Mouse (Mus musculus) yolk sac, embryonic 10.5 days (tissue): ENCODE measurements around the gene Auts2.

Experiments used
- DNase-seq: peaks from one replicate; pipeline ENCODE4 v3.0.0-alpha.2; 2017; ENCODE audit warnings: low spot score

The Auts2 gene

GRCm38 (mm10) chr5:131836014-131836735, 707.0 kb downstream of the Auts2 start:
- no peak for DNase-seq

DNA sequence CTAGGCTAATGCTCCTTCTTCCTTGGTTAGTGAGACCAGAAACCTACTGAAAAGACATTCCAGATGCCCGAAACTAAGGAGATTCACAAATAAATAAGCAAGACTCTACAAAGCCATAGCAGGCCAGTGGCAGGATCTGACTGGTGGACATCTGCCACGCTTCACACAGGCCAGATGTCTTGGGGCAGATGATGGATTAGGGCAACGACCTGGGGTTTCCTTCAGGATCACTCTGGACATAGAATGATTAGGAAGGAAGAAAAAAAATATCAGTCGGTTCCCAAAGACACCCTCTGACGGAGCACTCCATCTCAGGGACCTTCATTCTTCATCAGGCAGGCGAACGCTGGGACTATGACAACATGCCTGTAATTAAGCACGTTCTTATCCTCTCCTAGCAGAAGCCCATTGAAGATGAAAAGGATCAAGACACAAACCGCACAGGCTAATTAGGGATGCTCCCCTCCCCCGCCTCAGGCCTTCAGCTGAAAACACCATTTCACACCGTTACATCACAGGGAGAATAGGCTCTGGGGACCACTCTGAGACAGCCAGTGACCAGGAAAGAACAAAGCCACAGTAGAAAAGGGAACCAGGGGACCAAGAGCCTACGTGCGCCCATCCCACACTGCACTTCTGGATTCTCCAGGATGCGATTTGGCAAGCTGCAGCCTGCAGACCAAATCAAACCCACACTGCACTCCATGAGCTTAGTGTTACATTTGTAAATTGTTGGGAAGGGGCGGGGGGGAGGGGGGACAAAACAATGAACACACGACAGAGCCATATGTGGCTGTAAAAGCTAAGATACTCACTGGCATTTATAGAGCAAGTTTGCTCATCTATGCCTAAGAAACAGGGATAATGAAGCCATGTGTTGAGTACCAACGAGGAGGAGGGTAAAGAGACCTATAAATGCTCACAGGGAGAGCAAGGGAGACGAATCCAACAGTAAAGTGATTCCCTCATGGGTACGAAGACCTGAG, 710.0 kb downstream of the Auts2 start:
- DNase-seq, result no peak

- no peak for DNase-seq
Measured at GRCm38 (mm10) chr5:131830111-131830510, 713.0 kb downstream of the Auts2 start.

- DNase-seq, result no peak
Measured at GRCm38 (mm10) chr5:131829248-131829647, 713.9 kb downstream of the Auts2 start.

- no peak for DNase-seq
Measured at GRCm38 (mm10) chr5:131828607-131829006, 714.5 kb downstream of the Auts2 start.

GRCm38 (mm10) chr5:131826362-131827261, 716.5 kb downstream of the Auts2 start:
- DNase-seq, result no peak

- DNase-seq, result no peak
Measured at GRCm38 (mm10) chr5:131825421-131825820, 717.7 kb downstream of the Auts2 start.

DNA sequence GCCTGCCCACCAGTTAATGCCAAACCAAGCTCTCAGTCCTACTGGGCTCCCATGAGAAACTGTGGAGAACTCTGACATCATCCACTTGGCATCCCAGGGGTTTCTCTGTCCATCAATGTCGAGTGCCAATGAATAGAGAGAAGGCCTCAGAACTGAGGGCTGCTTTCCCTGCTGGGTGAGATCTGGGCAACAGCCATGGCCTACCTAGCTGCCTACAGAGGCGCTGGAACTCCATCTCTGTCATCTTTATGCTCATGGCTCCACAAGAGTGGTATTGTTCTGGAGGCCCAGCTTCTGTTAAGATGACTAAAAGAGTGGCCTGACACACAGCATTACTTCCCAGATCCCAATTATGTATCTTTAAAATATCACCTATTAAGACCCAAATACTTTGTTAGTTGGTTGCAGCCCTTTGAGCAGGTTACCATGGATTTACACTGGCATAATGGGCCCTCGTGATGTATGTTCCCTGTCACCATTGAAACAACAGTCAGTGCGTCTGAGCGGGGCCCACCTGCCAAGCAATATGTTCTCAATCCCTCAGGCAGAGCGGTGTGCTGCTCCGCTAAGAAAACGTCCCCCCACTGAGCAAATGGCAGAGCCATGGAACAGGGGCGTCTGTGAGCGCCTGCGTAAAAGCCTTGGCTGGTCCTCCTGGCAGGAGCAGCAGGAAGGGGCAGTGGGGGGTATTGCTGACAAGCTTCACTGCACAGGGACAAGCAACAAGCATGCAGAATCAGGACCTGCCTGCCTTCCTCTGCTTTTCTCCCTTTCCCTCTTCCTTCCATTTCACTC, 718.8 kb downstream of the Auts2 start:
- DNase-seq, result no peak

DNA sequence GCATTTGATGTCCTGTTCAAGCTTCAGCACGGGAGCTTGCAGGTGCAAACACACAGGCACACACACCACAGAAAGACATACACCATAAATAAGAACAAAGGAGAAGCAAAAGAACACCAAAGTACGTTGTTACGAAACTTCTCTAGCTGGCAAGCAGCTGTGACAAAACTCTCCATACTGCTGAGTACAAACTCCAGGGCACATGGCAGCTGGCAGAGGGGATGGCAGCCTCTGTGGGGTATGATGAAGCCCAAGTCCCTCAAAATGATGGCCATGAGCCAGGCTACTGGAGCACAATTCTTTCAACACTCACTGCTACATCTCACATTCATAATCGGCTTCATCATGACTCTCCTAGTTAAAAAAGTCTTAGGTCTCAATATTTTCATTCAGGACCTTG, 721.7 kb downstream of the Auts2 start:
- DNase-seq, result no peak

DNA sequence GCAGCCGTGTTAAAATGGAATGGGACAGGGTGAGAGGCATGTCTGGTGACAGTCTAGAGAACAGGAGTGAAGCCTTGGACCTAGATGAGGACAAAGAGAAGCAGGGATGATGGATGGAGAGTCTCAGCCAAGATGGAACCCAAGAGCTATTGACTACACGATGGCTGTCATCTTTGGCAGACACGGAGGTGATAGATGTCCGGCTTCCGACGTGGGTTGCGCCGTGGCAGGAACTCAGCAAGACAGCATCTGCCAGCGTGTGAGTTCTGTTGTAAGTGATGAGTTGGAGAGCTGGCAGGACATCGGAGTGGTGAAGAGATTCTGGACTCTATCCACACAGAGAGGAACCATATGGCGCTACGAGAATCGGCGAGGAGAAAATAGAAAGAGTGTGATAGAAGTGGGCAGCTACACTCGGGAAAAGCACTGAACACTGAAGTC, 723.9 kb downstream of the Auts2 start:
- no peak for DNase-seq

DNA sequence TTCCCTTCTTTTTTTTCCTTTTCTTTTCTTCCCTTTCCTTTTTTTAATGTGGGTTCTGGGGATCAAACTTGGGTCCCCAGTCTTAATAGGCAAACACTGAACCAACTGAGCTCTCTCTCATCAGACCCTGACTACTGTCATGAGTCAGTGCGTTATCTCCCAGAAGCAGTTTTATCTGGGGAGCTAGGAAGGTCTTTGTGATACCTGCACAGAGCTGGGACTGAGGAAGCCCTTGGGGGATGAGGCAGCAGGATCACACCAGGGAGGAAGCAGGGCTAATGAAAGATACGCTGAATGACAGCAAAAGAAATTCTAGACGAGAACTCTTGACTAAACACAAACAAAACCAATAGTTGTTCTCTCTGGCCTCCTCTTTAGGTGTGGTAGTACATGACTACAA, 727.6 kb downstream of the Auts2 start:
- no peak for DNase-seq

- DNase-seq, result no peak
Measured at GRCm38 (mm10) chr5:131814503-131815003, 728.6 kb downstream of the Auts2 start.

GRCm38 (mm10) chr5:131813952-131814502, 729.1 kb downstream of the Auts2 start:
- no peak for DNase-seq

GRCm38 (mm10) chr5:131813331-131813781, 729.8 kb downstream of the Auts2 start:
- no peak for DNase-seq

DNA sequence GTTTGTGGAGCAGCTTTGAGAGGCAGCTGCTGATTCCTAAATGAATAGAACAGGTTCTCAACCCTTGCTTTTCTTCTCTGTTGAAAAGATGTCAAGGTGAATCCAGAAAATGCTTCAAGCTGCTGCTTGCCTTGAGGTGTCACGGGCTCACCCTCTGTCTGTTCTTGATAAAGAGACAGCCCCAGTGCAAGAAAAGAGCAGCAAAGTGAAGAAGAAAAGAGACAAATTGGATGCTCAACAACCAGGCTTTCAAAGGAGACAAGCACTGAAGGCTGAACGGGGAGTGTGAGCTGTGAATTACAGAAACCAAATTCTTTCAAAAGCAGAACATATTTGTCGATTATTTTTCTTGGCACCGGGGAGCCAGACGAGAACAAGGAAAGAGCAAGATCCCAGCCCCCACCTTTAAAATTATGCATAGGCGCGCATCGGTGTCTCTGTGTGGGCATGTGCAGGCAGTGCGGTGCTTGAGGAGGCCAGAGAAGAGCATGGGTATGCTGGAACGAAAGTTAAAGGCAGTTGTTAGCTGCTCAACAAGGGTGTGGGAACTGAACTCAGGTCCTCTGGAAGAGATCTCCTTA, 730.6 kb downstream of the Auts2 start:
- no peak for DNase-seq

GRCm38 (mm10) chr5:131806350-131806749, 736.8 kb downstream of the Auts2 start:
- no peak for DNase-seq

GRCm38 (mm10) chr5:131805277-131805676, 737.9 kb downstream of the Auts2 start:
- no peak for DNase-seq

DNA sequence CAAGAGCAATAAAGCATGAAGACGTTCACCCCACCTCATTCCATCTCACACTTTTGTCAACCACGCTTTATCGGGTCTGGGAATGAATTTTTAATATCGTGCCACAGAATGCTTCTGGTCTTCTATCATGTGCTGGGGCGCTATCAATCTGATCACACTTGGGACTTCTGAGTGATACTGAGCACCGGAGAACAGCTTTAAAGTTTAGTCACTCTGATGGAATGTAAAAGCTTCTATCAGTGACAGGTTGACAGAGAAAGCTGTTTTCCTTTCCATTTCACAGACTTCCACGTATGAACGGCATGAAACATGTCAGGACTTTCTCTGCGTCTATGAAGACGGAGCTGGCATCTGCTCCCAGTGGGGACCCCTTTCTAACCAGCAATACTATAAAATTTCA, 739.5 kb downstream of the Auts2 start:
- no peak for DNase-seq

DNA sequence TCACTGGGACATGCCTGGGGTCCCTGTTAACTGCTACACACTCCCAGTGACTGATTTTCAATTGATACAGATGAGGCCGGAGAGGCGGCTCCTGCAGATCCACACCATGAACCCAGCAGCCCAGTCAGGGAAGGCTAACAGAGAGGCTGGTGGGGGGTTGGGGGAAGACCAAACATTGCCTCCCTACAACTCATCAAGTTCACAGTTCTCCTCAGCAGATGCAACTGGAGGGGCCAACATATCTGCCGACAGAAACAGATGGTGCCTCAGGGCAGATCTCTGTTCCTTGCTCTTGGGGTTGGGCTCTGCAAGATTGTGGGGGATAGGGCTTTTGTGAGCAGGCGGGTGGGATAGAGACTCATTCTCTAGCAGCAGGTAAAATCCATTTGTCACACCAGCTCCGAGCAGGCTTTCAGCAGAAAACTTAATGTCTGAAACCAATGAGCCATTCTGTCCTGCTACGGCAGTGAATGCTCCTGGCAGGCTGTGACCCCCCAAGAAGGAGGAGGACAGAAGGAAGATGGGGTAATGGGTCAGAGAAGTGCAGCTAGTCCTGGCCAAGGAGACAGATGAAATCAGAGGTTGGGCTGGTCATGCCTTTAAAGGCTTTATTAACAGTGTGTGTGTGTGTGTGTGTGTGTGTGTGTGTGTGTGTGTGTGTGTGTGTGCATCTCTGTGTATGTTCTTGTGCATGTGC, 740.7 kb downstream of the Auts2 start:
- DNase-seq, result peak; percentile 10

GRCm38 (mm10) chr5:131801924-131802323, 741.2 kb downstream of the Auts2 start:
- no peak for DNase-seq
